Mouse (Mus musculus) myocyte (in vitro differentiated cells): ENCODE measurements at regions not wholly inside any gene's neighbourhood (a gene's known extent, or its start where the extent isn't known, plus 50 kb on each side); places are given as distances from the start of the nearest gene placed in this dataset.

Experiments used
- CEBPB ChIP-seq: IDR thresholded peaks from 2 replicates; pipeline ENCODE4 v1.6.1; 2011; ENCODE audit warnings: mild to moderate bottlenecking, moderate library complexity; ENCODE audit not compliant: poor library complexity, insufficient read depth, severe bottlenecking
- E2F4 ChIP-seq: IDR thresholded peaks from one replicate; pipeline ENCODE4 v1.6.1; 2011; ENCODE audit warnings: mild to moderate bottlenecking, control low read depth, moderate library complexity; ENCODE audit not compliant: insufficient read depth
- MAX ChIP-seq: IDR thresholded peaks from one replicate; pipeline ENCODE4 v1.6.1; 2011; ENCODE audit warnings: low read depth, mild to moderate bottlenecking, control low read depth
- MYOD1 ChIP-seq, 3 experiments: IDR thresholded peaks; one replicate each; pipeline ENCODE4 v1.6.1; 2011; ENCODE audit warnings: control low read depth in 2 of 3, low read depth in 2 of 3, mild to moderate bottlenecking in 2 of 3, moderate library complexity in 1 of 3; ENCODE audit not compliant: insufficient read length in 2 of 3, control insufficient read depth in 1 of 3
- POLR2A ChIP-seq: IDR thresholded peaks from one replicate; pipeline ENCODE4 v1.6.1; 2011; ENCODE audit warnings: low read depth, mild to moderate bottlenecking, control low read depth, moderate library complexity; ENCODE audit not compliant: insufficient read length
- TCF12 ChIP-seq: IDR thresholded peaks from one replicate; pipeline ENCODE4 v1.6.1; 2011; ENCODE audit warnings: mild to moderate bottlenecking, control low read depth; ENCODE audit not compliant: poor library complexity, insufficient read depth, severe bottlenecking

DNA sequence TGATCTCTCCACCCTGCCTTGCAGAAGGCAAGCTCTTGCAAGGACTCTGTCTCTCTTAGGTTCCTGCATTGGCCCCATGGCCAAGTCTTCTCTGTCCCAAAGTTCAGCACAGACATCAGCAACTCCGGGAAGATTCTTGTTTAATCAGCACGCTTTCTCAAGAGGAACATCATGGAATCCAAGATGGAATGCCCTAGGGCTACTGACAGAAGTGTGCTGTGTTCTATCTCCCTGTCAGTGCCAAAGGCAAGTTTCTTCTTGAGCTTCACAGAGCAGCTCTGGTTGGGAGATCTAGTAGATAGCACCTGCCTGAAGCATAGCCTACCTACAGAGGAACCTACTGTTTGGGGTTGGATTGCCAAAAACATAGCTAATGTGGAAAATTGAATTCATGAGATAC lies 189.9 kb downstream of the Gm19410 start:
- no peak for TF ChIP-seq POLR2A
- TF ChIP-seq CEBPB, result no peak
- no peak for TF ChIP-seq E2F4
- TF ChIP-seq MYOD1 (IDR thresholded peaks at IDR 0.05; ENCODE audit: control insufficient read depth in 1 of 3, insufficient read length in 2 of 3, low read depth in 2 of 3), result no peak
- TF ChIP-seq TCF12, result no peak
- TF ChIP-seq MAX, result no peak
